Comparison of ENCODE assay signal across 28 mouse cellular contexts in the genomic region with DNA sequence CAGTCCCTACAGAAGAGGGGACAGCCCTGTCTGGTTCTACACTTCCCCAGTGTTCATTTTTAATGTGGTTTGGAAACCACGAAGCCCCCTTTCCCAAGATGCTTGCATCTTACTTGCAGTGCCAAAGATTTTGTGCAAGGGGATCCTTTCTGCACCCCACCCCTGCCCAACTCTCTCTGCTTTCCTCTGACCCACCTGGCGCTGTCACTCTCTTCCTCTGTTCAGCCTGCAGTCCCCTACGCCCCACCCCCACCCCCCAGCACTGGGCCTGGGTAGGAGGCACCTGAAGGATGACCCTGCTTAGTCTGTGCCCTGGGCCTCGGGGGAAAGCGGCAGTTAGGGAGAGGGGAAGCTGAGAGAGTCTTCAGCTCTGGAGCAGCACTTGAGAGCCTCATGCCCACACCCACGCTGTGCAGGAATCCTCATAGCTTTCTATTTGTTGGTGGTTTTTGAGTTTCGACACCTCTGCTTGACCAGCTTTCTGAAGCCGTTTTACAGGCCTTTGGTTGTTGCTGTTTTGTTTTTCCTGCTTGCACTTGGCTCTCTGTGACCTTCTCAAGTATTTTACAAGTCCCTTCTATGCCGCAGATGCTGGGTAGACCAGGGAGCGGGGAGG. TPM values are rescaled to one million over a fixed set of nuclear protein-coding genes. Genes with fewer than 3 reads are reported as not detected.
DNase-seq lines count a peak whose midpoint lies in the region; ATAC-seq and TF ChIP-seq lines count a peak whose summit lies in the region.
"Had no signal": no experiment of that assay in that cellular context is flagged by ENCODE, and none has a peak within 500 bp of the region (broad histone marks: within the 10 kb centered on the region; RNA-seq: fewer than 3 reads in every experiment).

No protein-coding gene starts in this region.

- no peak for TF ChIP-seq EP300 in lung, postnatal 0 days (IDR thresholded peaks at IDR 0.05)

- ATAC-seq in embryonic facial prominence, embryonic 14.5 days (ENCODE audit: low read depth) = peak; percentile 19; the same call in 1 of the 2 replicates
- peak; percentile 69 for ATAC-seq in lung, postnatal 0 days
- no peak for ATAC-seq in forebrain, embryonic 14.5 days
- ATAC-seq: activated CD4-positive, CD25-positive, alpha-beta regulatory T cell, adult 4 months; forebrain, embryonic 16.5 days; hindbrain, embryonic 16.5 days had no signal

- no peak overlapping the region for H3K9ac ChIP-seq in embryonic facial prominence, embryonic 14.5 days (ENCODE audit: low read depth, low read length)
- no peak overlapping the region for H3K9ac ChIP-seq in lung, postnatal 0 days (replicated peaks; ENCODE audit: low read depth)
- H3K9ac ChIP-seq in forebrain, embryonic 14.5 days (ENCODE audit: low read length) = no peak overlapping the region
- H3K9ac ChIP-seq: embryonic facial prominence, embryonic 12.5 days; forebrain, embryonic 12.5 days; heart, embryonic 12.5 days; heart, embryonic 15.5 days; hindbrain, embryonic 13.5 days had no signal

- 71% methylated on average over 10 of the region's 10 CpGs for WGBS in embryonic facial prominence, embryonic 14.5 days
- 68% methylated on average over 10 of the region's 10 CpGs for WGBS in embryonic facial prominence, embryonic 10.5 days
- WGBS in lung, postnatal 0 days = 60% methylated on average over 9 of the region's 10 CpGs
- 84% methylated on average over 10 of the region's 10 CpGs for WGBS in forebrain, embryonic 14.5 days

- no peaks in the 10 kb centered on the region for H3K27me3 ChIP-seq in embryonic facial prominence, embryonic 14.5 days (replicated peaks; ENCODE audit: control insufficient read depth, insufficient read depth, low read length)
- H3K27me3 ChIP-seq in embryonic facial prominence, embryonic 10.5 days (replicated peaks; ENCODE audit: low read depth, poor library complexity, severe bottlenecking) = no peaks in the 10 kb centered on the region
- H3K27me3 ChIP-seq in lung, postnatal 0 days (replicated peaks; ENCODE audit: insufficient read depth, low read length) = no peaks in the 10 kb centered on the region
- H3K27me3 ChIP-seq in myocyte (ENCODE audit: control insufficient read depth, insufficient read depth, insufficient read length) = no peaks in the 10 kb centered on the region
- H3K27me3 ChIP-seq in forebrain, embryonic 14.5 days (replicated peaks; ENCODE audit: control insufficient read depth, insufficient read depth, low read length) = no peaks in the 10 kb centered on the region
- H3K27me3 ChIP-seq: embryonic facial prominence, embryonic 12.5 days; forebrain, embryonic 12.5 days; heart, embryonic 12.5 days; heart, embryonic 15.5 days; hindbrain, embryonic 13.5 days had no signal

- TF ChIP-seq CTCF in lung, postnatal 0 days (IDR thresholded peaks at IDR 0.05) = no peak

- H3ac ChIP-seq in myocyte (ENCODE audit: control insufficient read depth, insufficient read length) = no peak overlapping the region

- no peak overlapping the region for H3K4me3 ChIP-seq in embryonic facial prominence, embryonic 14.5 days (ENCODE audit: low read depth, low read length)
- H3K4me3 ChIP-seq in embryonic facial prominence, embryonic 10.5 days = no peak overlapping the region
- no peak overlapping the region for H3K4me3 ChIP-seq in lung, postnatal 0 days (ENCODE audit: low read depth, low read length)
- H3K4me3 ChIP-seq in myocyte = no peak overlapping the region
- H3K4me3 ChIP-seq in forebrain, embryonic 14.5 days (ENCODE audit: low read depth, low read length) = no peak overlapping the region
- H3K4me3 ChIP-seq: embryonic facial prominence, embryonic 12.5 days; erythroblast, embryonic 14.5 days; forebrain, embryonic 12.5 days; gastrocnemius, adult 2 months; heart, embryonic 12.5 days; heart, embryonic 15.5 days; hindbrain, embryonic 10.5 days; hindbrain, embryonic 13.5 days had no signal

- H3K79me2 ChIP-seq in myocyte (ENCODE audit: control insufficient read depth, insufficient read depth) = no peaks in the 10 kb centered on the region

- H3K27ac ChIP-seq in embryonic facial prominence, embryonic 14.5 days (replicated peaks; ENCODE audit: low read depth, low read length) = no peak overlapping the region
- no peak overlapping the region for H3K27ac ChIP-seq in embryonic facial prominence, embryonic 10.5 days (replicated peaks)
- peak overlapping the region; percentile 9; the same call in 1 of the 2 replicates for H3K27ac ChIP-seq in lung, postnatal 0 days (ENCODE audit: low read length)
- H3K27ac ChIP-seq in forebrain, embryonic 14.5 days (ENCODE audit: low read depth, low read length) = no peak overlapping the region
- H3K27ac ChIP-seq: embryonic facial prominence, embryonic 12.5 days; forebrain, embryonic 12.5 days; gastrocnemius, adult 2 months; heart, embryonic 15.5 days; hindbrain, embryonic 10.5 days; hindbrain, embryonic 13.5 days had no signal

- H3K9me3 ChIP-seq in embryonic facial prominence, embryonic 14.5 days (ENCODE audit: control insufficient read depth, low read length) = no peaks in the 10 kb centered on the region
- no peaks in the 10 kb centered on the region for H3K9me3 ChIP-seq in embryonic facial prominence, embryonic 10.5 days
- no peaks in the 10 kb centered on the region for H3K9me3 ChIP-seq in lung, postnatal 0 days (ENCODE audit: low read length)
- H3K9me3 ChIP-seq in forebrain, embryonic 14.5 days (replicated peaks; ENCODE audit: control insufficient read depth, low read length) = no peaks in the 10 kb centered on the region
- H3K9me3 ChIP-seq: embryonic facial prominence, embryonic 12.5 days; forebrain, embryonic 12.5 days; heart, embryonic 12.5 days; heart, embryonic 15.5 days; hindbrain, embryonic 10.5 days; hindbrain, embryonic 13.5 days had no signal

- DNase-seq in embryonic facial prominence, embryonic 14.5 days (ENCODE audit: low spot score) = no peak
- no peak for DNase-seq in embryonic facial prominence, embryonic 10.5 days (ENCODE audit: low spot score)
- DNase-seq in lung, postnatal 0 days (ENCODE audit: low spot score) = peak; percentile 66
- no peak for DNase-seq in lung, postnatal 10 days
- DNase-seq in lung, postnatal 36 days = peak; percentile 54
- no peak for DNase-seq in forebrain, embryonic 14.5 days (ENCODE audit: low spot score)
- DNase-seq in neural tube, embryonic 10.5 days (ENCODE audit: extremely low spot score, low spot score) = no peak
- DNase-seq: adrenal gland, adult 8-10 months; adrenal gland, postnatal 25 days; cerebellum, adult 11-12 months; cerebellum, adult 9-10 months; cerebellum, postnatal 14 days; gastrocnemius, adult 2 months; gastrocnemius, postnatal 14 days; heart, adult 18-20 months; heart, postnatal 10 days; heart, postnatal 36 days had no signal

- no peak for TF ChIP-seq POLR2A in myocyte (IDR thresholded peaks at IDR 0.05; ENCODE audit: insufficient read length, low read depth)

- no peak overlapping the region for H3K4me2 ChIP-seq in embryonic facial prominence, embryonic 14.5 days (ENCODE audit: low read depth, low read length)
- H3K4me2 ChIP-seq in lung, postnatal 0 days (replicated peaks; ENCODE audit: low read depth, low read length) = no peak overlapping the region
- H3K4me2 ChIP-seq in myocyte (ENCODE audit: low read depth) = no peak overlapping the region
- H3K4me2 ChIP-seq in forebrain, embryonic 14.5 days (ENCODE audit: low read length) = no peak overlapping the region
- H3K4me2 ChIP-seq: embryonic facial prominence, embryonic 12.5 days; forebrain, embryonic 12.5 days; heart, embryonic 12.5 days; heart, embryonic 15.5 days; hindbrain, embryonic 13.5 days had no signal

- H3K4me1 ChIP-seq in embryonic facial prominence, embryonic 14.5 days (ENCODE audit: control insufficient read depth, insufficient read depth, low read length) = no peaks in the 10 kb centered on the region
- no peaks in the 10 kb centered on the region for H3K4me1 ChIP-seq in embryonic facial prominence, embryonic 10.5 days
- H3K4me1 ChIP-seq in lung, postnatal 0 days (ENCODE audit: insufficient read depth, low read depth, low read length) = peaks cover 5% of the 10 kb centered on the region; the same call in 1 of the 2 replicates
- no peaks in the 10 kb centered on the region for H3K4me1 ChIP-seq in forebrain, embryonic 14.5 days (ENCODE audit: control insufficient read depth, insufficient read depth, low read length)
- H3K4me1 ChIP-seq: embryonic facial prominence, embryonic 12.5 days; forebrain, embryonic 12.5 days; heart, embryonic 15.5 days had no signal

- H3K36me3 ChIP-seq in embryonic facial prominence, embryonic 14.5 days (ENCODE audit: control insufficient read depth, insufficient read depth, low read length) = peaks cover 49% of the 10 kb centered on the region
- H3K36me3 ChIP-seq in embryonic facial prominence, embryonic 10.5 days (replicated peaks) = peaks cover 70% of the 10 kb centered on the region
- 0 out of 2 replicates have a peak, but pooled peaks cover 11% of the 10 kb centered on the region for H3K36me3 ChIP-seq in lung, postnatal 0 days (ENCODE audit: insufficient read depth, low read length)
- H3K36me3 ChIP-seq in myocyte (ENCODE audit: control insufficient read depth, insufficient read depth) = peaks cover 24% of the 10 kb centered on the region
- H3K36me3 ChIP-seq in forebrain, embryonic 14.5 days (ENCODE audit: control insufficient read depth, insufficient read depth, low read length) = peaks cover 53% of the 10 kb centered on the region

TF ChIP-seq in myocyte, 11 proteins besides CTCF, POLR2A, EP300 and RAD21:
- TF ChIP-seq E2F4 (IDR thresholded peaks at IDR 0.05; ENCODE audit: insufficient read depth) (no peak), MYOG (IDR thresholded peaks at IDR 0.05; ENCODE audit: control insufficient read depth in 1 of 3, insufficient read depth in 1 of 3, insufficient read length in 2 of 3, low read depth in 2 of 3) (no peak), MYOD1 (IDR thresholded peaks at IDR 0.05; ENCODE audit: control insufficient read depth in 1 of 3, insufficient read length in 2 of 3, low read depth in 2 of 3) (peak in 2 of 3 experiments; percentile 75 to 80), TCF3 (IDR thresholded peaks at IDR 0.05; ENCODE audit: insufficient read length, low read depth) (no peak), CEBPB (IDR thresholded peaks at IDR 0.05; ENCODE audit: insufficient read depth, poor library complexity, severe bottlenecking) (no peak), MAX (IDR thresholded peaks at IDR 0.05; ENCODE audit: low read depth) (no peak), TCF12 (IDR thresholded peaks at IDR 0.05; ENCODE audit: insufficient read depth, poor library complexity, severe bottlenecking) (no peak)

RNA-seq across cellular contexts. Expression of gene Ubtd2, which starts 30.0 kb away (rescaled TPM):
- polyA plus RNA-seq in embryonic facial prominence, embryonic 14.5 days (2014; fragmentation: Nextera tagmentation; extraction: Ambion mirVana) = 86.4 and 95.9 TPM in 2 replicates
- 75.2 and 84.0 TPM in 2 replicates for polyA plus RNA-seq in embryonic facial prominence, embryonic 10.5 days (2016; fragmentation: Nextera tagmentation; extraction: Ambion mirVana)
- polyA plus RNA-seq in lung, postnatal 0 days (2015; fragmentation: Nextera tagmentation; extraction: Ambion mirVana) = 23.7 and 25.1 TPM in 2 replicates
- 14.6 TPM for polyA plus RNA-seq in myocyte (2012; fragmentation: generic; extraction: Trizol)
- 71.7 and 76.2 TPM in 2 replicates for polyA plus RNA-seq in forebrain, embryonic 14.5 days (2014; fragmentation: Nextera tagmentation; extraction: Ambion mirVana)

Comparison
In these comparisons a context has a peak if more than half of its experiments do, and no peak if none do; other contexts are left out.
1. DNase-seq: peak in lung, postnatal 0 days (single experiment) and lung, postnatal 36 days (single experiment); none in embryonic facial prominence, embryonic 14.5 days (single experiment), embryonic facial prominence, embryonic 10.5 days (single experiment), lung, postnatal 10 days (single experiment), forebrain, embryonic 14.5 days (single experiment) and neural tube, embryonic 10.5 days (single experiment).